Mouse (Mus musculus): Measurements from ENCODE around the gene Mrpl51. TPM values are rescaled to one million over a fixed set of nuclear protein-coding genes. Genes with fewer than 3 reads are reported as not detected.
"Not testable (repeated sequence)": the region's sequence is repeated elsewhere in the genome, so short reads cannot be mapped to it uniquely, and the experiment has no call there.

Mrpl51 gene
- total RNA-seq, 2 experiments from 2014 or later = 63.3 to 66.1 TPM

GRCm38 (mm10) chr6:125158944-125159492, 32.6 kb upstream of the Mrpl51 start:
- DNase-seq (ENCODE audit: low spot score in 2 of 2) = no peak
- intact Hi-C loops (cut with DNase I) = no loop called here

- no peak for DNase-seq (ENCODE audit: low spot score in 2 of 2)
- intact Hi-C loops (cut with DNase I) = no loop called here
Observed at GRCm38 (mm10) chr6:125159773-125160557, 31.6 kb upstream of the Mrpl51 start.

- intact Hi-C loops (cut with DNase I) = no loop called here
- DNase-seq (ENCODE audit: low spot score in 2 of 2) = no peak
Observed at GRCm38 (mm10) chr6:125160558-125160853, 31.1 kb upstream of the Mrpl51 start.

GRCm38 (mm10) chr6:125160854-125161760, 30.5 kb upstream of the Mrpl51 start:
- intact Hi-C loops (cut with DNase I) = no loop called here

GRCm38 (mm10) chr6:125161971-125162370, 29.6 kb upstream of the Mrpl51 start:
- DNase-seq (ENCODE audit: low spot score in 2 of 2) = peak; percentile 52 to 70
- intact Hi-C loops (cut with DNase I) = not testable (repeated sequence)

More at GRCm38 (mm10) chr6:125160854-125161760, 30.5 kb upstream of the Mrpl51 start:
- DNase-seq (ENCODE audit: low spot score in 2 of 2) = peak; percentile 63 to 67

- DNase-seq (ENCODE audit: low spot score in 2 of 2); intact Hi-C loops (cut with DNase I): not testable (repeated sequence)
Observed at GRCm38 (mm10) chr6:125162615-125163305, 28.8 kb upstream of the Mrpl51 start.

GRCm38 (mm10) chr6:125163801-125164657, 27.6 kb upstream of the Mrpl51 start:
- DNase-seq (ENCODE audit: low spot score in 2 of 2) = peak in 1 of 2 experiments; percentile 41
- intact Hi-C loops (cut with DNase I) = no loop called here

GRCm38 (mm10) chr6:125164672-125165327, 26.8 kb upstream of the Mrpl51 start:
- peak; percentile 53 to 59 for DNase-seq (ENCODE audit: low spot score in 2 of 2)
- intact Hi-C loops (cut with DNase I) = loop anchor here (1.0 to 5.0 kb wide), 3 partner anchors 19 to 107 kb away; partner anchors contain the start of genes Chd4 and Iffo1

GRCm38 (mm10) chr6:125165328-125165891, 26.2 kb upstream of the Mrpl51 start:
- peak; percentile 96 for DNase-seq (ENCODE audit: low spot score in 2 of 2)
- intact Hi-C loops (cut with DNase I) = loop anchor here (1.0 to 5.0 kb wide), 3 partner anchors 20 to 106 kb away; partner anchors contain the start of genes Chd4 and Iffo1

GRCm38 (mm10) chr6:125166051-125166751, 25.4 kb upstream of the Mrpl51 start, which contains the start of gene Gapdh:
TSS of gene Gapdh (minus strand) at chr6:125166467.
- peak; percentile 43 to 61 for DNase-seq (ENCODE audit: low spot score in 2 of 2)
- intact Hi-C loops (cut with DNase I) = loop anchor here (5.0 kb wide), 1 partner anchor 69 kb away; the partner anchor contains the start of gene Chd4

- intact Hi-C loops (cut with DNase I) = loop anchor here (5.0 kb wide), 1 partner anchor 70 kb away; the partner anchor contains the start of gene Chd4
Observed at GRCm38 (mm10) chr6:125166861-125167650, 24.5 kb upstream of the Mrpl51 start.

GRCm38 (mm10) chr6:125168086-125168485, 23.5 kb upstream of the Mrpl51 start:
- DNase-seq (ENCODE audit: low spot score in 2 of 2) = peak in 1 of 2 experiments; percentile 51
- intact Hi-C loops (cut with DNase I) = loop anchor here (5.0 kb wide), 1 partner anchor 71 kb away; the partner anchor contains the start of gene Chd4

More at GRCm38 (mm10) chr6:125166861-125167650, 24.5 kb upstream of the Mrpl51 start:
- peak in 1 of 2 experiments; percentile 36 for DNase-seq (ENCODE audit: low spot score in 2 of 2)

- DNase-seq (ENCODE audit: low spot score in 2 of 2) = no peak
- intact Hi-C loops (cut with DNase I) = no loop called here
Observed at GRCm38 (mm10) chr6:125170194-125170593, 21.4 kb upstream of the Mrpl51 start.

- intact Hi-C loops (cut with DNase I) = no loop called here
- DNase-seq (ENCODE audit: low spot score in 2 of 2) = no peak
Observed at GRCm38 (mm10) chr6:125172474-125172873, 19.1 kb upstream of the Mrpl51 start.

- intact Hi-C loops (cut with DNase I) = no loop called here
Observed at GRCm38 (mm10) chr6:125173256-125173655, 18.3 kb upstream of the Mrpl51 start.

GRCm38 (mm10) chr6:125175469-125175868, 16.1 kb upstream of the Mrpl51 start:
- no peak for DNase-seq (ENCODE audit: low spot score in 2 of 2)

More at GRCm38 (mm10) chr6:125173256-125173655, 18.3 kb upstream of the Mrpl51 start:
- no peak for DNase-seq (ENCODE audit: low spot score in 2 of 2)

More at GRCm38 (mm10) chr6:125175469-125175868, 16.1 kb upstream of the Mrpl51 start:
- intact Hi-C loops (cut with DNase I) = no loop called here
